Mouse (Mus musculus) A20 (cell line): ENCODE data around the gene Ahnak.
A peak's percentile ranks its signal among the peaks of the same experiment; 100 is the strongest.
"Not testable (repeated sequence)": the region's sequence is repeated elsewhere in the genome, so short reads cannot be mapped to it uniquely, and the experiment has no call there.

Source experiments
- DNase-seq: peaks from one replicate; pipeline ENCODE4 v3.0.0-alpha.2; 2011; ENCODE audit warnings: low read depth, low spot score

The Ahnak gene

DNA sequence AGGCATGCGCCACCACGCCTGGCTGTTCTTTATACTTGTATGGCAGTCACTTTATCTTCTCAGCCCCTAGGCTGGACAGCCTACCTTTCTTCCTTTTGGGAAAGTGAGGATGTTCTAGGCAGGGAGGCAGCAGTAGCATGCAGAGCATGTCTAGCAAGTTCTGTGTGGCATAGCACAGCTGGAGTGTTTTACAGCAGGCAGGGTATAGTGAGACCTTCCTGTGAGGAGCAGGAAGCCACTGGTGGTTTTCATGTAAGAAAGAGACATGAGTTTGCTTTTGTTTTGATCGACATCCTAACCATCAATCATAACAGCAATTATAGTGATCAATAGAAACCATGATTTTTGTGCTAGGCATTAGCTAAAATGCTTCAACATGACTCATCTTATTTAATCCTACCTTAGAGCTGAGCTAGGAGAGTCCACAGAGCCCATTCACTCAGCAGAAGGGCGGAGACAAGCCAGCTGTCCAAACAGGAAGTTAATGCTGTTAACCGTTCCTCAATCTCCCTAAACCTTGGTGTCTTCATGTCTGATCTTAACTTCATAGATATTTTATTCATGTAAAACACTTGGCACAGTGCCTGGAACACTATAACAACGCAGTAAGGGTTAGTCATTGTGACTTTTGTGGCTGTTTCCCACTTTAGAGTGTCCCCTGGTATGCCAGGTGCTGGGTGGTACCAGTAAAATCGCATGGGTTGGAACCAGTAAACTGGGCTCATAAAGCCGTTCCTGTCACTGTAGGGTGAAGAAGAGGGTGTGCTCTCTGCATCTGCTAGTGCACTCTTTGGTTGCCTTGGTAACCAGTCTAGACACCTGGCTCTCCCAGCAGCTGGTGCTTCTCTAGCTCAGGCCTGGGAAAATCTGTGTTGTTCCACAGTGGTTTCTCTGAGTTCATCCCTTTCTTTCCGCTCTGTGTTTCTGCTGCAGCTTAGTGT, 76.8 kb downstream of the Ahnak start:
- DNase-seq, result peak; percentile 87

DNA sequence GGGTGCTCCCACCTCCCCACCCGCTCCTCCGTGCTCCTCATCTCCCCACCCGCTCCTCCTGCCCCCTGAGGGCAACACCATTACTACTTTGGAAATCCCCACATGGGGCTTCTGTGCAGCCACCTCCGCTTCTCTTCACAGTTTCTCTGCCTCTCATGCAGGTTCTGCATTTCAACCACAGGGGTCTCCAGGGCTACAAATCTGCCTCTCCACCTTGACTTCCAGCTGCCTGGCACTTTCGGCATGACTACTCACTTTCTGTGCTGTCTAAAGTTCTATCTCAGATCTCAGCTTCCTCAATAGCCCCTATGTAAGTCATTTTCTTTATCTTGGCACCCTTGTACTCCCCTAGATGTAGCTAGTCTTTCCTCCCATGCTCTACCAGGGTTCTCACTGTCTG, 78.2 kb downstream of the Ahnak start:
- DNase-seq, result peak; percentile 92

DNA sequence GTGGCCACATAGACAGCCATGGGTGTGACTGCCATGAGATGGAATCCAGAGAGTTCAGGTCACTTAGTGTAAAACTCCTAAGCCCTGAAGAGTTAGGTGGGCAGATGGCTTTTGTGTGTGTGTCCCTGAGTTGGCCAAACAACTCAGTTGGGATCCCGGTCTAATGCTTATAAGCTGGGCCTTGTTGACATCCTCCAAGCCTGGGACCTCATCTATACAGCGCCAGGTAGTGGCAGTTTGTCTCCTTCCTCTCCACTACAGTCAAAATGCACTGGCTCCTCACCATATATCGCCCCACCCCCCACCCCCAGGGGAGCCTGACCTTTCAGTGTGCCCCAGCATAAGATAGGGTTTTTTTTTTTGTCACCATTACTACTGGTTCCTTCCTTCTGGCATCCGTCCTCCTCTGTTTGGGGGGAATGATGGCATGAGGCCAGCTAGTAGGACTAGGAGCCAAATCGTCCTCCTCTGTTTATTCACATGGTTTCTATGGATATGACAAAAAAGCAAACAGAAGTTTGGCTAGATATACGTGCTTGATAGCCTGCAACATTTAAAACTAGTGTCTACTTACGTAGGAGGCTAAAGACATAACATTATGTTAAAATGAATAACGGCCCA, 80.7 kb downstream of the Ahnak start:
- no peak for DNase-seq

DNA sequence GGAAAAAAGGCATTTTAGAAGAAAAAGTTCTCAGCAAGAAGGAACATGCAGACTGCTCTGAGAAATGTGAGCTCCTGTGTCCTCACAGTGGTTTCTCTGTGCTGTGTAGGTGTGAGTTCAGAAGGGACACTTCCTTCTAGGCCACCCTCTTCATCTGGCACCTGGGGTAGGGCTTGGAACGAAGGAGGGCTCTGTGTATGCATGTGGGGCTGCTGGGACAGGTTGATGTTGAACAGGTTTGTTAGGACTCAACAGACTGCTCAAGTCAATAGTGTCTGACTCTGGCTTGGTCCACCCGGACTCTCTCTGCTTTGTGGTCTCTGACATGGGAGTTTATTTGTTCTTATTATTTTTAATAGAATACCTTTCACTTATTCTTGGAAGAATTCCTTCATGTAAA, 81.2 kb downstream of the Ahnak start:
- no peak for DNase-seq

DNA sequence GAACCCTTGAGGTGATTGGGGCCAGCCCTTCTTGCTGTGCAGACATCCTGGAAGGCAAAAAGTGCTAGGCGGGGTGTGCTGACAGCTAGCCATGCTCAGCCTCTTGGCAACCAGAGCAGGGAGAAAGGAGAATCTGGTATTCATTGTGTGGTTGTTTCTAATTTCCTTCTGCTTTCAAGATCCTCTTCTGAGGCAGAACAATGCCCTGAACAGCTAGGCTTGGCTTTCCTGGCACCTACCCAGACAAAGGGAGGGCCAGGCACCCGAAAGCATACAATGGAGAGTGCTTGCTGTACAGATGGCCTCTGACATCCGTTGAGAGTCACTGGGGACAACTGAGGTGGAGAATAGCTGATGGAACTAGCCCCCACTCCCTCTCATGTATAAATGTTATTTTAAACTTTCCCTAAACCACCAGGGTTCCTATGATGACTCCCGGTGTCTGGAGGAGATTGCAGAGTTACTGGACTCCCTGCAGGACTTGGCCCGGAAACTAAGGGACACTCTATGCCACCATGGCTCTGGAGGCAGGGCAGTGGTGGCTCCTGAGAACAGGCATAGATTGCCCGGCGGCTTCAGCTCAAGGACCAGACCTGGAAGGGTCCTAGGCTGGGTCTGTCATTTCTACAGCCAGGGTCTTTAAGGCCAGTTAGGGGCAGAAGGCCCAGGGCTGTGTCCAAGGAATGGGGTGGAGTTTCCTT, 82.5 kb downstream of the Ahnak start:
- DNase-seq, result peak; percentile 59

DNA sequence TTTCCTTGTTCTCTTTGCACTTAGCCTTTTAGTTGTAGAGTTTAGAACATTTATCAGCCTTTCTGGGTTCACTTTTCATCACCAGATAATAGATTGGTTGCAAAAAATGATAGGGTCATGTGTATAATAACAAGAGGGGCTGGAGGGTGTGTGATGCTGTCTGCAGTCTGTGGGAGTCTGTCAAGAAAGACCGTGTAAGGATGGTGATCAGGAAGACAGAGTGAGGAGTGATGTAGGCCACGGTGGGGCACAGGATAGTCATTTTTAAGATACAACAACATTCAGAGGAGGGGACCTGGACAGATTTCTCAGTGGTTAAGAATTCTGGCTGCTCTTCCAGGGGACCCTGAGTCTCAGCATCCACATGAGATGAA, 83.1 kb downstream of the Ahnak start:
- no peak for DNase-seq

DNA sequence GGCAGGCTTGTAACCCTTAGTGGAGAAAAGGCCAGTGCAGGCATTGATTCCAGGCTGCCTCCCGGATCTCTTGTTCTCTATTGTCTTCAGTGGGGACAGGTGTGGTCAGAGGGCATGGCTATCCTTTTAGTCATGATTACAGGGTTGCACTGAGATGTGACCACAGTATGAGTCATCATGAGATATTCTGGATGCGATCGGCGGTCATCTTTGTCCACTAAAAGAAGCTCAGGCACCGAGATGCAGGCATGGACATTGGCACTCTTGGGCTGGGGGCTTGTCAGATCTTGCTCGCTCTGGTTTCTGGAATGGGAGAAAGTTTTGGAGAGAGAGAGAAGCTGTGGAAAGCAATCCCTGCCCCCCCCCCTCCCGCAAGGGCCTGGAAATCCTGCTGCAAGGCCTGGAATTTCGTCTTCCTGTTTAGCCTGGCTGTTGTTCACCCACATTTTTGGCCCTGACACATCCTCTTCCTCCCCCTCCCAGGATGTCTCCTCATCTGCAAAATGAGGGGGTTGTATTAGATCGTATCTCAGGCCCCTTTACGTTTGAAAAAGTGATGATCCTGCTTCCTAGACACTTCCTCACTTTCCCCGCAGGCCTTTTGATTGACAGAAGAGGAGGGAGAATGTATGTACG, 84.8 kb downstream of the Ahnak start:
- no peak for DNase-seq

DNA sequence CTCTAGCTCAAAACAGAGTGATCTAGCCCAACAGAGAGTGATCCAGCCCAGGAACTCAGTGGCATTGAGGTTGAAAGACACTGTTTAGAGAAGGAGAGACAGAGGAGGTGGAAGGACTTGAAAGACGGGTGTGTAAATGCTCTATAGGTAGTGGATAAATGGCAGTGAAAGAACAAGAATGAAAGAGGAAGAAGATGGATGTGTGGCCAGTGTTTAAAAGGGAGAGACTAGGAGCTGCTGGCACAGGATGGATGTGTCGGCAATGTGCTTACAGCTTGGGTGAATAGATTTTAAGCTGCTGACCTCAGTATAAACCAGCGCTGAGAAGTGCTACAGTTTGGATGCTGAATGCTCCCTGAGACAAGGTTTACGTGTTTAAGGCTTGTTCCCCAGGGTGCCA, 85.3 kb downstream of the Ahnak start:
- DNase-seq, result peak; percentile 21

DNA sequence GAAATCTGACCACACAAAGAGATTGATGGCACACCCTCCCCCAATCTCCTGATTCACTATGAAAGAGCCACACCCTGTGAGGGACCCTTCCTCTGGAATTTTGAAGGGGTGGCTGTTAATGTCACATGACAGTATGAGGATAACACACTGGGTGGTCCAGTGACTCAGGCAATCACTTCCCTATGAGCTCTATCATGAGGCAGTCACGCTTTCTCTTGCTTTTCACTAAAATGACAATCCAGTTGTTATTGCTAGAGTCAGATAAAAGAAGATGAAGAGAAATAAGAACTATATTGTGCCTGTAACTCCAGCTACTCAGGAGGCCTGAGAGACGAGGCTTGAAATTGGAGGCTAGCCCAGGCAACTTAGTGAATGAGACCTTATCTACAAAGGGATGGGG, 86.5 kb downstream of the Ahnak start:
- no peak for DNase-seq

DNA sequence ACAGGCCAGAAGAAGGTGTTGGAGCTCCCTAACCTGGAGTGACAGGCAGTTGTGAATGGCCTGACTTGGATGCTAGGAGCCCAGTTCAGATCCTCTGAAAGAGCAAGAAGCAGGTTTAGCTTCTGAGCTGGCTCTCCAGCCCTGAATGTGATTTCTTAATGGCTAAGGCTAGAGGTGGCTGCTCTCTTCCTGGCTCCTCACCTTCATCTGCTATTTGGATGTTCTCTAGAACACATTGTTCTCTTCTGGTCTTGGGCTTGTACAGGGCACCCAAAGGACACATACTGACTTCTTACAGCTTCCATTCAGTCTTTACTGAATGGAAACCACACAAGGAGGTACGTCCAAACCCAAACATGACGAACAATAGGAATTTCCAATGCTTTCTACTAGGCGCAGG, 87.0 kb downstream of the Ahnak start:
- DNase-seq, result no peak

DNA sequence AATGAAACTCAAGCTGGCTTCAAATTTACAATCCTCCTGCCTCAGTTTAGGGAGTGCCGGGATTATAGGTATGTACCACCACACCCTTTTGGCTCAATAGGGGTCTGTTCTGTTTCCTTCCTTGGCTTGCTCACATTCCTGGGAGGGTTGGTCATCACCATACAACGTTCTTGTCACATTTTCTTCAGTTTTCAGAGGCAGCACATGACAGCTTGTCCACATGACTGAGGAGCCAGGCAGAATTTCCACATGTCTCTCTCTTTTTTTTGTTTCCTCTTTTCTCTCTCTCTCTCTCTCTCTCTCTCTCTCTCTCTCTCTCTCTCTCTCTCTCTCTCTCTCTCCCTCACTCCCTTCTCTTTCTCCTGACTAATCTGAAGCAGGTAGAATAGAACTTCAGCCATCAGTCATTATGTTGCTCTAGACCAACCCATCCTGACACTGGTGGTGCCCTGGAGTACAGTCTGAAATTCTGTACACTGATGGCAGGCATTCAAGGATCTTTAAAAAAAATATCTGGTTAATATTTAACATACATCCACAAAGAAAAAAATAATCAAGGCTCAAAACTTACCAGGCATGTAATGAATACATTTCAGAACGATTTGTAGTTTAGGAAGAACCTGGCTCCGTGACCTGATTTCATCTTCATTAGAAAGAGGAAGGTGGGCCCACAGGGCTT, 88.0 kb downstream of the Ahnak start:
- DNase-seq, result no peak

DNA sequence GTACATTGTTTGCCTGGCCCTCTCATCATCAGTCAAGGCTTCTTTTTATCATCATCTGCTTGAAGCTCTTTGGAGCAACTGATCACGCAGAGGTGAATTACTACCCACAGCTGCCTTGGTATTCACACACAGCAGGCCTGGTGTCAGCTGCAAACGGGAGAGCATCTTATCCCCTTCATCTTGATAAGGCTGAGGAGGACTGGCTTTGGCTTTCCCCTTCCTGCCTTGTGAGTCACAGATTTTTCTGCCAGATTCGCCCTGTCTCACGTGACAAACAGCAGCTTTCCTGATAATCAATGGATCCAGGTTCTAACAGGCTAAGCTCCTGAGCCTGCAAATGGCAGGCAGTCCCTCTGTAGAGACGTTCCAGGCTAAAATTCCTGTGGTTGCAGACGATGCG, 90.8 kb downstream of the Ahnak start:
- DNase-seq, result no peak

DNA sequence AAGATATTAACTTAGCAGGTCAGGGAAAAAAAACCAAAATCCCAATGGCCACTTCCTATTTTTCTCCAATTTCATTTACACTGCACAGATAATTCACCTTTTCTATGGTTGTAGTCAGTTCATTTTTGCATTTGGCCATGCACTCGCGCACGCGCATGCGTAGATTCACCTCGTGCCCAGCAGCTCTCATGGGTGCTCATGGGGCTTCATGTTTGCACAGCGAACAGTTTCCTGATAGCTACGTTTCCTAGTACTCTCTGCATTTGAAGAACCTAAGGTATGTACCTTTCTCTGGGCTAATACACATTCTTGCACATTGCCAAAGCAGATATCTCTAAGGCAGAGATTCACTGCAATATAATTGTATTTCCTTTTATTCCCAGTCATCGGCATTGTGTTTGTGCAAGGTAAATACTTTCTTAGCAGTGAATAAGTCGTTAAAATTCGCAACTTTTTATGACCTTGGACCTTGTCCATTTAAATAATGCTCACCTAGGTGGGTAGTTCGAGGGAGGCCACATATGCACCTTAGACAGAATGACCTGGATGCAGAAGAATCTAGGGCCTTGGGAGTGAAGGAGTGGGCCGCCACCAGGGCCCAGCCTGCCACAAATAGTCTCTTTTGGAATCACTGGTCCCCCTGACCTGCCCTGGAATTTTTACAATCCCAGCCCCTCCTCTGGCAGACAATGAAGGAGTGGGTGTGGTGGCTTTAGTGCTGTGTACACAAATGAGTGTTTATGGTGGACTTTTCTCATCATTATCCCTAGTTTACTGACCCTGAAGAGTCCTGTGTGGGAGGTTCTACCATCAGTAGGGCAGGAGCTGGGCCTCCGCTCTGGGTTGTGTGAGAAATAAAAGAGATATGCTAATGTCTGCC, 92.5 kb downstream of the Ahnak start:
- DNase-seq, result no peak

DNA sequence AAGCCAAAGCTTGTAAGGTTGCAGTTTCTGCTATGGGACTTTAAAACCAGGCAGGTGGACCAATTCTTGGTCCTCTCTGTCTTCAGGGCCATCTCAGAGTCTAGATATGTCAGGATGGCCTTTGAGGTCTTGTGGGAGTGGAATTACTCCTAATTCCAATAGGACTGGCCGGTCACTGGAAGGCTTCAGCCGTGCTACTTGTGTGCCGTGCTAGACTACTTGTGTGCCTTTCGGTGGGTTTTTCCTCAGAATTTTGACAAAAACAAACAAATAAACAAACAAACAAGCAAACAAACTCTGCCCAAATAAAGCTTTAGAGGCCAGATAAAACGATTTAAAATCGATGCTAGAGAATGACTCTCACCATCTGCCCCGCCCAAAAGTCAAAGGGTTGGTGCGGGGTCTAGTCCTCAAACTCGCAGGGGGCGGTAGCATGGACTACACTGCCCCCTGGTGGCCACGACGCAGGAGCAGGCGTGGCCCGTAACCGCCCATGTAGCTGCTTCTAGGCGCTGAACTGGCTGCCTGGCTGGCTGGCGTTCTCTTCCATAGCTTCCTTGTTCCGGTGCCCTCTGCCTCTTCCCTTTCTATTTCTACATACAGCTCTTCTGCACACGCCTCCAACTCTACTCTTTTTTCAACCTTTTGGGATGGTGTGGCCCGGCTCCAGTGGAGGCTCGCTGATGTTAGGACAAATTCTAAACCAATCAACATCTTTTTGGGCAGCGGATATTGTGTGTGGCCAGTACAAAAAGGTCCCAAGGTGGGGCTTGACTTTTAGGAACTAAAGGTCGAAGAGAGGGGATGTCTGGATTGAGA, 93.3 kb downstream of the Ahnak start:
- DNase-seq, result peak; percentile 87

DNA sequence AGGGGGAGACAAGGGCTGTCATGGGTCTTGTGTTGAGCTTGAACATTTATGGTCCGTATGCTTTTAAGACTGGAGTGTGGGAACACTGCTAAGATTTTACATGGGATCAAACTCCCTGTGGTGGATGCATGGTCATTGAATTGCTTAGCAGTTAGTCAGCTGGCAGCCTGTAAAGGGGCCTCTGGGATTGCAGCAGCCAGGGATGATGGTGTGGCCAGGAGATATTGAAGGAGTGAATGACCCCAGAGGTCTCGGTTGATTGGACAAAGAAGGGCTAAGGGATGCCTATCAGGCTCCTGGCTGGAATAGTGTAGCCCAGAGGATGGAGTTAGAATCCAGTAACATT, 93.9 kb downstream of the Ahnak start:
- no peak for DNase-seq

DNA sequence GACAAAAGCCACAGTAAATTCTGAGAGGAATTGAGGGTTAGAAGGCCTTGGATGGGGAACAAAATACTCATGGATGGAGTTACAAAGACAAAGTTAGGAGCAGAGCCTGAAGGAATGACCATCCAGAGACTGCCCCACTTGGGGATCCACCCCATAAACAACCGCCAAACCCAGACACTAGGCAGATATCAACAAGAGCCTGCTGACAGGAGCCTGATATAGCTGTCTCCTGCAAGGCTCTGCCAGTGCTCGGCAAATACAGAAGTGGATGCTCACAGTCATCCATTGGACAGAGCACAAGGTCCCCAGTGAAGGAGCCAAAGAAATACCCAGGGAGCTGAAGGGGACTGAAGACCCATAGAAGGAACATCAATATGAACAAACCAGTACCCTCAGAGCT, 94.8 kb downstream of the Ahnak start:
- DNase-seq, result not testable (repeated sequence)

DNA sequence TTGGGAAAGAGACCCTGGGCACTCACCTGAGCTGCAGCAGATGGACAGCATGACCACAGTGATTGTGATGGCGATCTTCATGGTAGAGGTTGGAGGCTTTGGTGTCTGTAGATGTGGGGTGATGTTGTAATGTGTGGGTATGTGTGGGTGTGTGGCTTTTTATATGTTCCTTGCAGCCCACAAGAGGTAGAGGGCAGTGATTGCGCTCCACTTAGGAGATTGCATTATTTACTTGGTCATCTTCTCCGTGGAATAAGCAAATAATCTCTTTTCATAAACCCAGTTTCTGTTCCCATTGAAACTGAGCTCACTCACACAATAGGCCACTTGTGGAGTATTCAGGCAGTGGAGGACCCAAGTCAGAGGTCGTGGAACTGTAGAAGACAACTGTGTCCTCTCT, 98.7 kb downstream of the Ahnak start, which contains the start of gene Scgb1a1:
Gene Scgb1a1 (minus strand): TSS at position 138 of the 400 bp plus-strand sequence.
- DNase-seq, result no peak

DNA sequence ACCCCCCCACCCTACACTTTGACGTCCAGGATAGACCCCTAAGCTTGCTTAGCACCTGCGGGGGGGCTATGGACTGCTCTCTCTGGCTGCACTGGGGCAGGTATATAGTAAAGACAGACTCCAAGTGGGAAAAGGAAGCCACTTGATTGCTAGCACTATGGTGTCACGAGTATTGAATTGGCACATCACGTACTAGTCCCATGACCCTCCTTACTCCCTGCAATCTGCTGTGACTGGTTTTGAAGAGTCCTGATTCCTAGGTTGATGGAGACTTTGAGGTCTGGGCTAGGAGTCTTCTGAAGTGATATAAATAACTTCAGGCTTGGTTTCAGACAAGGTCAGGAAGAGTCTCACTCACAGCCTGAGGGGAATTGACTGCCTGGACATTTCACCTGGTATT, 101.1 kb downstream of the Ahnak start:
- no peak for DNase-seq

DNA sequence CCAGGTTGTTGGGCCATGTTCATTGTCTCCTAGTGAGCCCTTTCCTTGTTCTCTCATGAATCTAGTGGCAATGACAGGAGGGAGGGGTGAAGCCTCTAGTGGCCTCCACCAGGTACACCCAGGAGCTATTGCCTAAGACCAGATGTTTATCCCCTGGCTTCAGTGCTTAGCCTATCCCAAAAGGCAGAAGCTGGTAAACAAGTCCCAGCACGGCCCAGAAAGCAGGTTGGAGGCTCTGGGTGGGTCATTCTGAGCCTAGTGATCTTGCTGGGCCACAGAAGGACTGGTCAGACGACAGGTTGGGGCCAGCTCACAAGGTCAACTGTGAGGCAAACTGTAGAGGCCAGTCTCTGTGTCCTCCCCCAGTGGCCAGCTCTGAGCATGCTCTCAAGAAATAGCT, 101.6 kb downstream of the Ahnak start:
- no peak for DNase-seq

DNA sequence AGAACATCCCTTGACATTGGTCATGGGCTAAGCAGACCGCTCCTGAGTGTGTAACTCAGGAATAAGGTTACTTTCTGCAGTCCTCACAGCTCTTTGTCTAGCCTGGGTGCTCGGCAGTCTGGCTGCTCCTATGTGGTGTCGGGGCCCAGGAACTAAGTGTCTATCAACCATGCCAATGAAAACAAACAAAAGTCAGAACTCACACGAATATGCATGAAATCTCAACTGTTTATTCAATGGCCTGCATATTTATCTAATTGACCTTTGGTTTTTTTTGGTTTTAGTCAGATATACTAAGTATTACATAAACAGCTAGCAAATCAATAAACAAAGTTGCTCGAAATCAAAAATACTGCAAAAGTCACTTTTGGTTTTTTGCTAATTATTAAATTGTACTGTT, 106.0 kb downstream of the Ahnak start:
- no peak for DNase-seq
